Mouse (Mus musculus) hindbrain, postnatal 0 days (tissue): ENCODE measurements around the gene Cdon. TPM values are rescaled to one million over a fixed set of nuclear protein-coding genes. Genes with fewer than 3 reads are reported as not detected.
A peak's percentile ranks its signal among the peaks of the same experiment; 100 is the strongest.
"Not testable (repeated sequence)": the region's sequence is repeated elsewhere in the genome, so short reads cannot be mapped to it uniquely, and the experiment has no call there.

Experiments used
- ATAC-seq: fragments of 200-750 bp; cut with Nextera tagmentation; 2 replicates; pipeline ENCODE4 v1.8.0; 2017; ENCODE audit warnings: mild to moderate bottlenecking, moderate TSS enrichment, moderate library complexity
- DNase-seq: peaks from one replicate; pipeline ENCODE4 v3.0.0-alpha.2; 2015; ENCODE audit warnings: low spot score
- H3K27ac ChIP-seq: fragments of 300-500 bp; sonication (generic); 2 replicates; pipeline ENCODE4 v1.5.1; 2014; ENCODE audit warnings: mild to moderate bottlenecking
- H3K27me3 ChIP-seq: fragments of 300-500 bp; sonication (generic); 2 replicates; pipeline ENCODE4 v1.6.1; 2014; ENCODE audit warnings: low read length, mixed read lengths; ENCODE audit not compliant: insufficient read depth
- H3K36me3 ChIP-seq: fragments of 300-500 bp; sonication (generic); 2 replicates; pipeline ENCODE4 v1.6.1; 2014; ENCODE audit warnings: low read length, mixed read lengths; ENCODE audit not compliant: insufficient read depth
- H3K4me1 ChIP-seq: fragments of 300-500 bp; sonication (generic); 2 replicates; pipeline ENCODE4 v1.6.1; 2014; ENCODE audit warnings: antibody characterized with exemption, low read length, mixed read lengths; ENCODE audit not compliant: insufficient read depth
- H3K4me2 ChIP-seq: fragments of 300-500 bp; sonication (generic); 2 replicates; pipeline ENCODE4 v1.6.1; 2014; ENCODE audit warnings: low read depth, mild to moderate bottlenecking, low read length, moderate library complexity, mixed read lengths
- H3K4me3 ChIP-seq: fragments of 300-500 bp; sonication (generic); 2 replicates; pipeline ENCODE4 v1.5.1; 2014; ENCODE audit warnings: low read length
- H3K9ac ChIP-seq: fragments of 300-500 bp; sonication (generic); replicated peaks from 2 replicates; pipeline ENCODE4 v1.6.1; 2014; ENCODE audit warnings: mild to moderate bottlenecking, low read length, moderate library complexity, mixed read lengths
- H3K9me3 ChIP-seq: fragments of 300-500 bp; sonication (generic); 2 replicates; pipeline ENCODE4 v1.6.1; 2016; ENCODE audit warnings: low read length, mixed read lengths
- CTCF ChIP-seq: IDR thresholded peaks from 2 replicates; pipeline ENCODE4 v1.5.1; 2016; ENCODE audit warnings: antibody characterized with exemption, control low read depth, low read depth
- whole genome bisulfite sequencing: fragments of 180-500 bp; shearing (Covaris S2); extraction: QIAGEN DNeasy Blood & Tissue Kit; methylation state at CpG from one replicate; pipeline ENCODE4 v1.1.7; 2014; 5-methylcytosine and 5-hydroxymethylcytosine counted together
- polyA plus RNA-seq: library from polyadenylated mRNA; unstranded; fragments of >200 nt; fragmentation: Nextera tagmentation; extraction: Ambion mirVana; gene quantifications from 2 replicates; pipeline ENCODE4 v1.2.1, GENCODE M21; 2015
- total RNA-seq: library from RNA; depleted of rRNA; stranded (reverse); fragments of >200 nt; gene quantifications from 2 replicates; pipeline ENCODE4 v1.2.3, GENCODE M21; 2014

The Cdon gene
- total and polyA plus RNA-seq, 2 experiments from 2014 or later: 1.0 to 10.6 TPM

- peaks cover 14% of the 10 kb centered on the region; the same call in 1 of the 2 replicates for H3K27me3 ChIP-seq
- H3K9me3 ChIP-seq: no peaks in the 10 kb centered on the region
- H3K9ac ChIP-seq: peak overlapping the region; percentile 84
- ATAC-seq (no peak), DNase-seq (peak; percentile 65)
- no peak for TF ChIP-seq CTCF
- WGBS: 0% methylated on average over 35 of the region's 35 CpGs
- peak overlapping the region; percentile 81 for H3K4me3 ChIP-seq
- H3K4me2 ChIP-seq: peak overlapping the region; percentile 71
- peak overlapping the region; percentile 86 for H3K27ac ChIP-seq
- no peaks in the 10 kb centered on the region; the same call in 1 of the 2 replicates for H3K4me1 ChIP-seq
- no peaks in the 10 kb centered on the region for H3K36me3 ChIP-seq
These were observed 855 bp downstream of the Cdon start for GRCm38 (mm10) chr9:35421730-35422235.

GRCm38 (mm10) chr9:35422405-35422941, 1.5 kb downstream of the Cdon start:
- no peak for DNase-seq
- Histone ChIP-seq H3K9ac (peak overlapping the region; percentile 84; the same call in 1 of the 2 replicates), H3K36me3 (no peaks in the 10 kb centered on the region), H3K4me2 (peak overlapping the region; percentile 71), H3K27ac (0 out of 2 replicates have a peak overlapping the region, but pooled peaks have one; percentile 86), H3K4me3 (peak overlapping the region; percentile 81), H3K4me1 (no peaks in the 10 kb centered on the region; the same call in 1 of the 2 replicates), H3K9me3 (no peaks in the 10 kb centered on the region), H3K27me3 (peaks cover 14% of the 10 kb centered on the region; the same call in 1 of the 2 replicates)
- 2% methylated on average over 4 of the region's 4 CpGs for WGBS
- TF ChIP-seq CTCF: no peak
- ATAC-seq: no peak

GRCm38 (mm10) chr9:35423265-35423664, 2.3 kb downstream of the Cdon start:
- WGBS: 22% methylated on average over 4 of the region's 4 CpGs
- Histone ChIP-seq H3K9ac (no peak overlapping the region), H3K4me3 (peak overlapping the region; percentile 81; the same call in 1 of the 2 replicates), H3K27me3 (peaks cover 14% of the 10 kb centered on the region; the same call in 1 of the 2 replicates), H3K27ac (no peak overlapping the region), H3K36me3 (no peaks in the 10 kb centered on the region), H3K9me3 (no peaks in the 10 kb centered on the region), H3K4me1 (no peaks in the 10 kb centered on the region; the same call in 1 of the 2 replicates), H3K4me2 (peak overlapping the region; percentile 71)
- no peak for TF ChIP-seq CTCF
- DNase-seq: no peak
- ATAC-seq: no peak

GRCm38 (mm10) chr9:35424671-35425070, 3.7 kb downstream of the Cdon start:
- H3K4me2 ChIP-seq: peak overlapping the region; percentile 52
- H3K9ac ChIP-seq: 0 out of 2 replicates have a peak overlapping the region, but pooled peaks have one; percentile 38
- peak; percentile 21; the same call in 1 of the 2 replicates for ATAC-seq
- H3K4me3 ChIP-seq: peak overlapping the region; percentile 20
- H3K27me3 ChIP-seq: peaks cover 13% of the 10 kb centered on the region; the same call in 1 of the 2 replicates
- DNase-seq: peak; percentile 72
- no peaks in the 10 kb centered on the region; the same call in 1 of the 2 replicates for H3K4me1 ChIP-seq
- 0 out of 2 replicates have a peak overlapping the region, but pooled peaks have one; percentile 20 for H3K27ac ChIP-seq
- H3K9me3 ChIP-seq: no peaks in the 10 kb centered on the region
- 10% methylated on average over 8 of the region's 8 CpGs for WGBS
- H3K36me3 ChIP-seq: no peaks in the 10 kb centered on the region
- TF ChIP-seq CTCF: peak; percentile 40

- 61% methylated on average over 8 of the region's 8 CpGs for whole genome bisulfite sequencing
- Histone ChIP-seq H3K36me3 (no peaks in the 10 kb centered on the region), H3K4me3 (no peak overlapping the region), H3K27ac (no peak overlapping the region), H3K4me2 (no peak overlapping the region), H3K9ac (no peak overlapping the region), H3K4me1 (no peaks in the 10 kb centered on the region; the same call in 1 of the 2 replicates), H3K9me3 (no peaks in the 10 kb centered on the region), H3K27me3 (peaks cover 9% of the 10 kb centered on the region; the same call in 1 of the 2 replicates)
- DNase-seq (no peak), ATAC-seq (peak; percentile 53)
- TF ChIP-seq CTCF: no peak
These were observed 9.5 kb downstream of the Cdon start for GRCm38 (mm10) chr9:35430476-35430875.

GRCm38 (mm10) chr9:35431396-35431795, 10.5 kb downstream of the Cdon start:
- Histone ChIP-seq H3K9ac (no peak overlapping the region), H3K27ac (no peak overlapping the region), H3K27me3 (peaks cover 3% of the 10 kb centered on the region; the same call in 1 of the 2 replicates), H3K36me3 (no peaks in the 10 kb centered on the region), H3K9me3 (no peaks in the 10 kb centered on the region), H3K4me3 (no peak overlapping the region), H3K4me2 (no peak overlapping the region), H3K4me1 (no peaks in the 10 kb centered on the region)
- ATAC-seq (no peak), DNase-seq (no peak)
- WGBS: 62% methylated on average over 6 of the region's 6 CpGs
- TF ChIP-seq CTCF: no peak

- WGBS: 43% methylated on average over 3 of the region's 3 CpGs
- not testable (repeated sequence) for ATAC-seq, DNase-seq
These were observed 11.9 kb downstream of the Cdon start for GRCm38 (mm10) chr9:35432717-35433297.

More at GRCm38 (mm10) chr9:35432717-35433297, 11.9 kb downstream of the Cdon start:
- not testable (repeated sequence) for H3K27me3 ChIP-seq, H3K9me3 ChIP-seq, H3K4me3 ChIP-seq, H3K4me1 ChIP-seq, H3K9ac ChIP-seq, H3K27ac ChIP-seq, H3K4me2 ChIP-seq, H3K36me3 ChIP-seq
